Mouse (Mus musculus): ENCODE data around the gene Mst1.

Gene Mst1

GRCm38 (mm10) chr9:108128248-108128647 is 48.0 kb downstream of the Mst1 start:
- in situ Hi-C loops (cut with MboI, MseI), result no loop called here

GRCm38 (mm10) chr9:108129042-108129948 is 49.1 kb downstream of the Mst1 start:
- in situ Hi-C loops (cut with MboI, MseI), result no loop called here

GRCm38 (mm10) chr9:108131502-108131901 is 51.3 kb downstream of the Mst1 start:
- in situ Hi-C loops (cut with MboI, MseI), result no loop called here

GRCm38 (mm10) chr9:108132373-108132772 is 52.1 kb downstream of the Mst1 start:
- in situ Hi-C loops (cut with MboI, MseI), result no loop called here

DNA sequence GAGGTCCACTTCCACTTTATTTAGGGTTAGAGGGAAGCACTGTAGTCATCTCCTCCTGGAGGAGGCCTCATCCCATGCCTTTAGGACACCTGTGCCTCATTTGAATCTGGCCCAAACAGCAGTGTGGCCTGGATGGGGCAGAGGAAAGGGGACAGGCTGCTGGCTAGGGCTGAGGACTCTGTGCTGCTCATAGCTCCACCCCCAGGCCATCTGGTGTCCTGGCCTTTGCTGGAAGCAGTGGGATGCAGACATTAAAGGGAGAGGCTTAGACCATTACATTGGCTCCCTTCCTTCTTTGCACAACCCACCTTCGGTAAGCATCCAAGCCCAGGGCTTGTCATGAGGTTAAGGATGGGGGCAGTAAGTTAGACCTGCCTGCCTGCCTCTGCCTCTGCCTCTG is 53.2 kb downstream of the Mst1 start:
- in situ Hi-C loops (cut with MboI, MseI), result no loop called here

Data from T-helper 17 cell (primary cell).